Mouse (Mus musculus) thymus, adult 2 months (tissue): ENCODE data around the gene Dnase2b.

ENCODE experiments used
- CTCF ChIP-seq: fragments of 200-500 bp; IDR thresholded peaks from 2 replicates; pipeline ENCODE4 v1.5.1; 2012; ENCODE audit warnings: mild to moderate bottlenecking, control low read depth, low read length, moderate library complexity, borderline replicate concordance; ENCODE audit not compliant: control insufficient read depth, poor library complexity, insufficient read depth; ENCODE audit errors: extremely low read depth
- POLR2A ChIP-seq: fragments of 200-500 bp; IDR thresholded peaks from 2 replicates; pipeline ENCODE4 v1.6.1; 2012; ENCODE audit warnings: mild to moderate bottlenecking, low read length, control low read depth, moderate library complexity; ENCODE audit not compliant: control insufficient read depth, poor library complexity, insufficient read depth; ENCODE audit errors: extremely low read depth

DNA sequence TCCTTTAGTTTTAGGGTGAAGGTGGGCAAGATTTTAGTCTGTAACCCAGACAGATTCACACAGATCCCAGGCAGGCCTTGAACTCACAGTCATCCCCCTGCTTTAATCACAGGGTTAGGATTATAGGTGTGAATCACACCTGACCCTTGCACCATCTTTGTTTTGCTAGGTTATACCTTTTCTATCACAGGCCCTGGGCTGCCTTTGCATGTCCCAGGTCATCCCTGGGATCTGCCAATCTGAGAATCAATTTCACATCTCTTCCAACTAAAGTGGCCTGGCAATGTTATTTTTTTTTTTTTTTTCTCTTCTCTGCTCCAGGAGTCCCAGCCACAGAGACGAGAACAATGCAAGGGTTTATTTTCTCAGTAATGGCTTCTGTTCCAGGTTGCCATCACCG lies 23.8 kb downstream of the Dnase2b start:
- no peak for TF ChIP-seq POLR2A
- no peak for TF ChIP-seq CTCF
